ENCODE assay signal across 9 mouse cellular contexts in the genomic region with DNA sequence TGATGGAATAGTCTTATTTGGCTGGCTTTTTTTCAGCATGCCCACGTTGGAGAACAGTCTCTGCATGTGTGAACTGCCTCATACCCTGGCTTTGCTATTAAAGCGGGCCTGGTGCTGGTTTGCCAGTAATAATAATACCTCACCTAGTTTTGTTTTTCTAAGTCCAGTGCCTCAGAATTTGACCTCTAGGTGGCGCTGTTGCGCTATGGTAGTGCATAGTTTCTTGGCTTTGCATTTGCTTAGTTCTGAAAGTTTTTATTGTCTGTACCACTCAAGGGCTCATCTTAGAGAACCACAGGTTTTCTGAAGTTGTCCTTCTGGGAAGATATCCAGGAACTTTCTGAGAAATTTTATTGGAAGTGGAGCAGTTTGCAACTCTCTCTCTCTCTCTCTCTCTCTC. TPM values are rescaled to one million over a fixed set of nuclear protein-coding genes. Genes with fewer than 3 reads are reported as not detected.
A peak's percentile ranks its signal among the peaks of the same experiment; 100 is the strongest.
DNase-seq lines count a peak whose midpoint lies in the region; TF ChIP-seq lines count a peak whose summit lies in the region.
"Had no signal": no experiment of that assay in that cellular context is flagged by ENCODE, and none has a peak within 500 bp of the region (broad histone marks: within the 10 kb centered on the region; RNA-seq: fewer than 3 reads in every experiment).

No protein-coding gene starts in this region.

- TF ChIP-seq CTCF in left cerebral cortex, adult 2 months (IDR thresholded peaks at IDR 0.05): peak; percentile 94

- no peak overlapping the region for H3K4me3 ChIP-seq in left cerebral cortex, adult 2 months
- H3K4me3 ChIP-seq: neural tube, embryonic 13.5 days had no signal

- DNase-seq in heart, adult 8-10 months (ENCODE audit: low spot score): peak; percentile 61
- DNase-seq in heart, adult 11 months: no peak
- DNase-seq in R1 (ENCODE audit: low read depth, low spot score): peak; percentile 77
- DNase-seq in cerebellum, postnatal 4 days (ENCODE audit: low spot score in 2 of 2): peak; percentile 64 to 80
- DNase-seq in gonadal fat pad, adult 2 months (ENCODE audit: low read depth): peak; percentile 27
- peak; percentile 72 to 78 for DNase-seq in left cerebral cortex, adult 2 months (ENCODE audit: extremely low spot score in 1 of 2, low spot score in 2 of 2)
- peak; percentile 87 for DNase-seq in naive thymus-derived CD4-positive, alpha-beta T cell, adult 2 months (ENCODE audit: low read depth)
- peak; percentile 58 for DNase-seq in testis, postnatal 14 days (ENCODE audit: low spot score)

- no peak overlapping the region for H3K27ac ChIP-seq in left cerebral cortex, adult 2 months
- H3K27ac ChIP-seq: neural tube, embryonic 13.5 days had no signal

- intact Hi-C loops in left cerebral cortex, adult 2 months (cut with DNase I): loop anchor here (2.0 kb wide), 1 partner anchor 735 kb away; no protein-coding TSS in a partner anchor

RNA-seq across cellular contexts. Expression of a gene that starts 22.0 kb away (rescaled TPM):
- total RNA-seq in heart, adult 8-10 months (2022): not detected
- polyA plus RNA-seq in gonadal fat pad, adult 2 months (2012; rRNA removed): 0.65 TPM in 1 of 2 replicates, not detected in the other
- not detected for total RNA-seq in left cerebral cortex, adult 2 months (2021)
- polyA plus RNA-seq: neural tube, embryonic 13.5 days had no signal

RNA-seq across cellular contexts. Expression of a gene that starts 22.6 kb away (rescaled TPM):
- total RNA-seq in heart, adult 8-10 months (2022): 10 to 100 TPM; 35.4 to 44.9 (median 41.8) TPM
- polyA plus RNA-seq in gonadal fat pad, adult 2 months (2012; rRNA removed): 66.3 and 78.9 TPM in 2 replicates
- 10 to 100 TPM; 55.3 to 61.5 TPM for total RNA-seq in left cerebral cortex, adult 2 months (2021)

RNA-seq across cellular contexts. Expression of a gene that starts 35.2 kb away (rescaled TPM):
- total RNA-seq in heart, adult 8-10 months (2022): 10 to 100 TPM; 22.3 to 29.8 (median 24.3) TPM
- polyA plus RNA-seq in gonadal fat pad, adult 2 months (2012; rRNA removed): 23.3 and 26.1 TPM in 2 replicates
- 10 to 100 TPM; 10.0 to 16.8 TPM for total RNA-seq in left cerebral cortex, adult 2 months (2021)
